Mouse (Mus musculus) macrophage (primary cell): ENCODE data around the gene Cactin. TPM values are rescaled to one million over a fixed set of nuclear protein-coding genes. Genes with fewer than 3 reads are reported as not detected.

ENCODE experiments used
- H3K27ac ChIP-seq: fragments of 350-480 bp; formaldehyde crosslinking; 2 replicates; pipeline ENCODE4 v1.9.0; 2021
- H3K36me3 ChIP-seq: fragments of 350-480 bp; formaldehyde crosslinking; 2 replicates; pipeline ENCODE4 v1.9.0; 2021; ENCODE audit errors: inconsistent target
- H3K4me3 ChIP-seq: fragments of 350-480 bp; formaldehyde crosslinking; 2 replicates; pipeline ENCODE4 v1.9.0; 2021; ENCODE audit errors: inconsistent target
- H3K79me2 ChIP-seq: fragments of 350-480 bp; formaldehyde crosslinking; 2 replicates; pipeline ENCODE4 v1.9.0; 2021; ENCODE audit errors: inconsistent target
- WGBS: methylation state at CpG from one replicate; pipeline ENCODE4 v1.1.7; 2026; ENCODE audit warnings: inconsistent platforms; ENCODE audit not compliant: missing documents; 5-methylcytosine and 5-hydroxymethylcytosine counted together
- polyA plus RNA-seq: library from polyadenylated mRNA; stranded (reverse); fragments of 250-400 nt; gene quantifications from 3 replicates; pipeline ENCODE4 v1.2.4, GENCODE M21; 2018; ENCODE audit warnings: inconsistent platforms

The Cactin gene
- polyA plus RNA-seq, 1 experiment from 2014 or later, result 15.1 TPM

- 71% methylated on average over 6 of the region's 6 CpGs for WGBS
- Histone ChIP-seq H3K79me2 (peaks cover 24% of the 10 kb centered on the region), H3K4me3 (no peak overlapping the region), H3K36me3 (peaks cover 63% of the 10 kb centered on the region), H3K27ac (peak overlapping the region; percentile 36)
Observed at GRCm38 (mm10) chr10:81366477-81367206, 45.7 kb downstream of the Cactin start.

GRCm38 (mm10) chr10:81367207-81367495 is 46.2 kb downstream of the Cactin start:
- H3K79me2 ChIP-seq, result peaks cover 24% of the 10 kb centered on the region
- peaks cover 61% of the 10 kb centered on the region for H3K36me3 ChIP-seq
- H3K27ac ChIP-seq, result 0 out of 2 replicates have a peak overlapping the region, but pooled peaks have one; percentile 36
- 93% methylated on average over 5 of the region's 6 CpGs for WGBS
- H3K4me3 ChIP-seq, result no peak overlapping the region

GRCm38 (mm10) chr10:81375322-81375721 is 54.4 kb downstream of the Cactin start:
- Histone ChIP-seq H3K27ac (no peak overlapping the region), H3K4me3 (no peak overlapping the region), H3K36me3 (peaks cover 35% of the 10 kb centered on the region), H3K79me2 (peaks cover 67% of the 10 kb centered on the region)
- 94% methylated on average over 10 of the region's 10 CpGs for WGBS

Other genes starting within 250 kb of the Cactin start
- 0.75 to 1.1 TPM (median 0.85 TPM) in 3 replicates for gene Creb3l3, start 222.2 kb upstream of the Cactin start, polyA plus RNA-seq
- gene Map2k2, start 215.2 kb upstream of the Cactin start, polyA plus RNA-seq, result 31.4 to 102 TPM (median 93.5 TPM) in 3 replicates
- gene Zbtb7a, start 185.9 kb upstream of the Cactin start, polyA plus RNA-seq, result 48.1 to 55.4 TPM (median 52.8 TPM) in 3 replicates
- 19.6 to 22.5 TPM (median 21.5 TPM) in 3 replicates for gene Pias4, start 153.2 kb upstream of the Cactin start, polyA plus RNA-seq
- gene Eef2, start 144.5 kb upstream of the Cactin start, polyA plus RNA-seq, result 749 to 1,081 TPM (median 1,012 TPM) in 3 replicates
- gene Dapk3, start 138.1 kb upstream of the Cactin start, polyA plus RNA-seq, result 41.2 to 57.0 TPM (median 43.5 TPM) in 3 replicates
- gene 4930442H23Rik, start 137.3 kb upstream of the Cactin start, polyA plus RNA-seq, result not detected in 3 replicates
- gene Nmrk2, start 119.1 kb upstream of the Cactin start, polyA plus RNA-seq, result not detected in 3 replicates
- gene Atcay, start 90.3 kb upstream of the Cactin start, polyA plus RNA-seq, result not detected in 3 replicates
- gene Zfr2, start 87.9 kb upstream of the Cactin start, polyA plus RNA-seq, result 0.26 to 0.61 TPM (median 0.53 TPM) in 3 replicates
- gene Matk, start 68.2 kb upstream of the Cactin start, polyA plus RNA-seq, result 5.3 to 5.7 TPM (median 5.5 TPM) in 3 replicates
- gene Mrpl54, start 54.2 kb upstream of the Cactin start, polyA plus RNA-seq, result 39.4 to 78.9 TPM (median 55.8 TPM) in 3 replicates
- gene Apba3, start 54.1 kb upstream of the Cactin start, polyA plus RNA-seq, result 9.8 to 31.4 TPM (median 19.8 TPM) in 3 replicates
- gene Tjp3, start 29.5 kb upstream of the Cactin start, polyA plus RNA-seq, result 1.7 to 4.2 TPM (median 3.3 TPM) in 3 replicates
- 63.2 to 85.8 TPM (median 77.1 TPM) in 3 replicates for gene Pip5k1c, start 28.1 kb upstream of the Cactin start, polyA plus RNA-seq
- not detected in 3 replicates for gene Tbxa2r, start 7.6 kb downstream of the Cactin start, polyA plus RNA-seq
- gene Gipc3, start 22.2 kb downstream of the Cactin start, polyA plus RNA-seq, result 0.07 TPM in 1 of 3 replicates, not detected in the others
- 33.1 to 54.6 TPM (median 42.5 TPM) in 3 replicates for gene Hmg20b, start 29.4 kb downstream of the Cactin start, polyA plus RNA-seq
- 129 to 266 TPM (median 167 TPM) in 3 replicates for gene Mfsd12, start 36.4 kb downstream of the Cactin start, polyA plus RNA-seq
- 1.5 to 9.8 TPM (median 2.5 TPM) in 3 replicates for gene 4930404N11Rik, start 44.7 kb downstream of the Cactin start, polyA plus RNA-seq
- 12.9 to 17.0 TPM (median 15.3 TPM) in 3 replicates for gene Fzr1, start 57.4 kb downstream of the Cactin start, polyA plus RNA-seq
- gene Dohh, start 63.3 kb downstream of the Cactin start, polyA plus RNA-seq, result 21.0 to 48.1 TPM (median 32.0 TPM) in 3 replicates
- 0.07 to 1.0 TPM (median 0.46 TPM) in 3 replicates for gene Gm48551, start 63.4 kb downstream of the Cactin start, polyA plus RNA-seq
- gene Gm48552, start 67.9 kb downstream of the Cactin start, polyA plus RNA-seq, result 0.57 TPM in 1 of 3 replicates, not detected in the others
- 9.6 to 21.8 TPM (median 14.6 TPM) in 3 replicates for gene Smim24, start 71.9 kb downstream of the Cactin start, polyA plus RNA-seq
- 33.6 to 60.6 TPM (median 57.7 TPM) in 3 replicates for gene Nfic, start 134.5 kb downstream of the Cactin start, polyA plus RNA-seq
- gene Celf5, start 161.6 kb downstream of the Cactin start, polyA plus RNA-seq, result 0.04 TPM in 1 of 3 replicates, not detected in the others
- gene Ncln, start 175.3 kb downstream of the Cactin start, polyA plus RNA-seq, result 54.5 to 93.3 TPM (median 77.1 TPM) in 3 replicates
- gene S1pr4, start 179.0 kb downstream of the Cactin start, polyA plus RNA-seq, result 0.14 to 0.26 TPM (median 0.14 TPM) in 3 replicates
- 4.6 to 16.6 TPM (median 10.2 TPM) in 3 replicates for gene Gna15, start 203.1 kb downstream of the Cactin start, polyA plus RNA-seq
- gene Gna11, start 224.1 kb downstream of the Cactin start, polyA plus RNA-seq, result 3.5 to 6.3 TPM (median 6.2 TPM) in 3 replicates
- 301 to 334 TPM (median 303 TPM) in 3 replicates for gene Aes, start 238.4 kb downstream of the Cactin start, polyA plus RNA-seq